Mouse (Mus musculus) gastrocnemius, postnatal 4 days (tissue): ENCODE results near the gene Orm1. TPM values are rescaled to one million over a fixed set of nuclear protein-coding genes. Genes with fewer than 3 reads are reported as not detected.
A peak's percentile ranks its signal among the peaks of the same experiment; 100 is the strongest.

Experiments
- DNase-seq, 2 experiments: peaks; one replicate each; pipeline ENCODE4 v3.0.0; 2021 to 2022; ENCODE audit warnings: low spot score in 2 of 2, mixed read lengths in 2 of 2
- long read RNA-seq, 2 experiments: library from polyadenylated mRNA; stranded (forward); transcript quantifications; one replicate each; pipeline ENCODE4 v2.0.0; 2021
- total RNA-seq, 2 experiments: library from RNA; stranded (reverse); gene quantifications; 2 replicates each; pipeline ENCODE4 v1.2.3; 2021

Orm1 gene
- total RNA-seq, result 1 to 10 TPM; 1.9 to 4.2 TPM
- long read RNA-seq, experiment 1, partial matches to known transcripts, result 0 of 3 reads
- long read RNA-seq, experiment 1, other reads (novel, unspliced or antisense), result 0 of 3 reads
- long read RNA-seq, experiment 2, result 0 reads

GRCm38 (mm10) chr4:63344295-63344694 is at the start of gene Orm1:
Gene Orm1, plus strand, starts transcription at chr4:63344560.
- no peak for DNase-seq

GRCm38 (mm10) chr4:63295641-63296040 is 48.7 kb upstream of the Orm1 start:
- DNase-seq, result no peak

- no peak for DNase-seq
These were observed 48.1 kb upstream of the Orm1 start for GRCm38 (mm10) chr4:63296263-63296662.

GRCm38 (mm10) chr4:63296876-63297275 is 47.5 kb upstream of the Orm1 start:
- DNase-seq, result no peak

GRCm38 (mm10) chr4:63298191-63298590 is 46.2 kb upstream of the Orm1 start:
- DNase-seq, result no peak

- no peak for DNase-seq
These were observed 41.7 kb upstream of the Orm1 start for GRCm38 (mm10) chr4:63302641-63303040.

- peak; percentile 86 to 92 for DNase-seq
These were observed 36.9 kb upstream of the Orm1 start for GRCm38 (mm10) chr4:63307175-63308062.

- DNase-seq, result peak in 1 of 2 experiments; percentile 34
These were observed 36.0 kb upstream of the Orm1 start for GRCm38 (mm10) chr4:63308316-63308715.

- DNase-seq, result no peak
These were observed 34.0 kb upstream of the Orm1 start for GRCm38 (mm10) chr4:63310247-63310855.

- DNase-seq, result no peak
These were observed 32.9 kb upstream of the Orm1 start for GRCm38 (mm10) chr4:63311426-63311825.

- DNase-seq, result no peak
These were observed 30.3 kb upstream of the Orm1 start for GRCm38 (mm10) chr4:63314063-63314462.

GRCm38 (mm10) chr4:63316076-63316746 is 28.1 kb upstream of the Orm1 start:
- DNase-seq, result peak in 1 of 2 experiments; percentile 67

- peak; percentile 65 to 76 for DNase-seq
These were observed 24.8 kb upstream of the Orm1 start for GRCm38 (mm10) chr4:63319566-63319965.

- no peak for DNase-seq
These were observed 21.0 kb upstream of the Orm1 start for GRCm38 (mm10) chr4:63323275-63323815.

- DNase-seq, result no peak
These were observed 11.0 kb upstream of the Orm1 start for GRCm38 (mm10) chr4:63333403-63333802.

GRCm38 (mm10) chr4:63338414-63339076 is 5.8 kb upstream of the Orm1 start:
- DNase-seq, result no peak

- DNase-seq, result no peak
These were observed 1.9 kb upstream of the Orm1 start for GRCm38 (mm10) chr4:63342491-63342890.

- DNase-seq, result no peak
These were observed 752 bp upstream of the Orm1 start for GRCm38 (mm10) chr4:63343608-63344007.

GRCm38 (mm10) chr4:63345261-63345660 is 901 bp downstream of the Orm1 start:
- no peak for DNase-seq

GRCm38 (mm10) chr4:63346659-63347058 is 2.3 kb downstream of the Orm1 start:
- DNase-seq, result no peak

GRCm38 (mm10) chr4:63348524-63348923 is 4.2 kb downstream of the Orm1 start:
- DNase-seq, result no peak
